Mouse (Mus musculus): Measurements from ENCODE around the gene Gpr152. TPM values are rescaled to one million over a fixed set of nuclear protein-coding genes. Genes with fewer than 3 reads are reported as not detected.
"Not testable (repeated sequence)": the region's sequence is repeated elsewhere in the genome, so short reads cannot be mapped to it uniquely, and the experiment has no call there.

Gpr152 gene
- polyA plus RNA-seq, 1 experiment from 2014 or later, result not detected

- Histone ChIP-seq H3K4me1 (no peaks in the 10 kb centered on the region), H3K4me3 (no peak overlapping the region), H3K27ac (no peak overlapping the region), H3K36me3 (peaks cover 70% of the 10 kb centered on the region), H3K9me3 (no peaks in the 10 kb centered on the region), H3K9ac (no peak overlapping the region), H3K4me2 (replicated peaks) (no peak overlapping the region), H3K27me3 (replicated peaks) (no peaks in the 10 kb centered on the region)
- WGBS, result 87% methylated on average over 13 of the region's 13 CpGs
- no peak for ATAC-seq (ENCODE audit: low FRiP score, low read depth)
Observed at GRCm38 (mm10) chr19:4113186-4113805, 26.3 kb upstream of the Gpr152 start.

GRCm38 (mm10) chr19:4113806-4114230 is 25.8 kb upstream of the Gpr152 start:
- H3K9ac ChIP-seq, result no peak overlapping the region
- H3K36me3 ChIP-seq, result peaks cover 70% of the 10 kb centered on the region
- no peak overlapping the region for H3K4me2 ChIP-seq (replicated peaks)
- no peak overlapping the region for H3K4me3 ChIP-seq
- 60% methylated on average over 5 of the region's 5 CpGs for WGBS
- no peak overlapping the region for H3K27ac ChIP-seq
- H3K9me3 ChIP-seq, result no peaks in the 10 kb centered on the region
- no peaks in the 10 kb centered on the region for H3K27me3 ChIP-seq (replicated peaks)
- no peaks in the 10 kb centered on the region for H3K4me1 ChIP-seq
- no peak for ATAC-seq (ENCODE audit: low FRiP score, low read depth)

DNA sequence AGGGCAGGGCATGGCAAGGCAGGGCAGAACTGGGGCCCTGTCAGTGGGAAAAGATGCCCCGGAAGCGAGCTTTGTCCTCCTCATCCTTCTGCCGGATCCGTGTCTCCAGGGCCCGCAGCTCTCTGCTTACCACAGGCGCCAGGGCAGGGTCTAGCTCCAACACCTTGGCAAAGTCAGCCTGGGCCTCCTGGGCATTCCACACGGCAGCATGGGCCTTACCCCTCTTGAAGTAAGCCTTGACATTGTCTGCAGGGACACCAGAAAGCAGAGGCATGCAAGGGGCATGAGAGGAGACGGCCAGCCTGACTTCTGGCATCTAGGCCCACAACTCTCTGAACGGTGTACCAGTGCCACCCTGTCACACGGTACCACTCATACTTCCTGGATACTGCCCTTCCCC is 25.0 kb upstream of the Gpr152 start:
- Histone ChIP-seq H3K27ac (no peak overlapping the region), H3K36me3 (peaks cover 68% of the 10 kb centered on the region), H3K27me3 (replicated peaks) (no peaks in the 10 kb centered on the region), H3K9me3 (no peaks in the 10 kb centered on the region), H3K9ac (no peak overlapping the region), H3K4me2 (replicated peaks) (no peak overlapping the region), H3K4me3 (no peak overlapping the region), H3K4me1 (no peaks in the 10 kb centered on the region)
- no peak for ATAC-seq (ENCODE audit: low FRiP score, low read depth)
- 91% methylated on average over 10 of the region's 10 CpGs for WGBS

- Histone ChIP-seq H3K27me3 (replicated peaks) (no peaks in the 10 kb centered on the region), H3K27ac (no peak overlapping the region), H3K9me3 (no peaks in the 10 kb centered on the region), H3K4me3 (no peak overlapping the region), H3K4me1 (no peaks in the 10 kb centered on the region), H3K9ac (no peak overlapping the region), H3K4me2 (replicated peaks) (no peak overlapping the region), H3K36me3 (peaks cover 66% of the 10 kb centered on the region)
- WGBS, result 95% methylated on average over 10 of the region's 10 CpGs
- no peak for ATAC-seq (ENCODE audit: low FRiP score, low read depth)
Observed at GRCm38 (mm10) chr19:4115144-4115543, 24.4 kb upstream of the Gpr152 start.

DNA sequence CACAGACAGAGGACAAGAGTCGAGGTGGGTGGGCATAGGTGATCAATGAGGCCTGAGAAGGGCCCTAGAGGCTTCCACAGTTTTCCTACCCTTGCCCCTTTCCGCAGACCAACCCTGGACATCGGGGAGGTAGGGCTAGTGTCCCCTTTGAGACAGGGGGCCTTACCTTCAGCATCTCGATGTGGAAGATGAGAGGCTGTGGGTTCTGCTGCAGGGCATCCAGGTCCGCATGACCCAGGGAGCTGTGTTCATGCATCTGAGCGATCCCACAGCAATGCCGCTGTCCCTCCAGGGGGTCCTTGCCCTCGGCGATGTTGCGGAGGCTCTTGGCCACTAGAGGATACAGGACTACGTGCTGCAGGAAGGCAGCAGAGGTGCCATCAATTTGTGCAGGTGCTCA is 23.8 kb upstream of the Gpr152 start:
- Histone ChIP-seq H3K4me2 (replicated peaks) (no peak overlapping the region), H3K4me3 (no peak overlapping the region), H3K9me3 (no peaks in the 10 kb centered on the region), H3K4me1 (peaks cover 5% of the 10 kb centered on the region; the same call in 1 of the 2 replicates), H3K27me3 (replicated peaks) (no peaks in the 10 kb centered on the region), H3K9ac (no peak overlapping the region), H3K36me3 (peaks cover 61% of the 10 kb centered on the region), H3K27ac (no peak overlapping the region)
- 84% methylated on average over 11 of the region's 11 CpGs for WGBS
- ATAC-seq (ENCODE audit: low FRiP score, low read depth), result no peak

- 95% methylated on average over 7 of the region's 7 CpGs for WGBS
- no peak overlapping the region for H3K27ac ChIP-seq
- no peaks in the 10 kb centered on the region for H3K27me3 ChIP-seq (replicated peaks)
- H3K36me3 ChIP-seq, result peaks cover 57% of the 10 kb centered on the region
- no peaks in the 10 kb centered on the region for H3K9me3 ChIP-seq
- no peak overlapping the region for H3K4me3 ChIP-seq
- no peak overlapping the region for H3K4me2 ChIP-seq (replicated peaks)
- ATAC-seq (ENCODE audit: low FRiP score, low read depth), result no peak
- peak overlapping the region; percentile 8; the same call in 1 of the 2 replicates for H3K9ac ChIP-seq
- peaks cover 5% of the 10 kb centered on the region; the same call in 1 of the 2 replicates for H3K4me1 ChIP-seq
Observed at GRCm38 (mm10) chr19:4117006-4117405, 22.6 kb upstream of the Gpr152 start.

DNA sequence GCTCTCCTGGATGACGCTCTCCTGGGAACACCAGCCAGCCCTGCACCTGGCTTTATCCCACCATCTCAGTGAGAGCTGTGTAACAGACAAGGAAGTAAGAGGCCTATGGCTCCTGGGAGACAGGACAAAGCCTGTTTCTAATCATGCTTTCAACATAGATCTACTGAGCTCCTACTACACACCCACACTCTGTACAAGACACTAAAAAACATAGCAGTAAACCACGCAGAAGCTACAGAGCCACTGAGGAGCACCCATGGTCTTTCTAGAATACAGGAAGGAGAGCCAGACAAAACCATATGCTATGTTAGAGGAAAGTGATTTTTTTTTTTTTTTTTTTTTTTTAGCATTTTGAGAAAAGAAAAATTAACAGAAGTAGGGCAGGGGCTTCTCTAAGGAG is 21.2 kb upstream of the Gpr152 start:
- H3K27me3 ChIP-seq (replicated peaks), result no peaks in the 10 kb centered on the region
- ATAC-seq (ENCODE audit: low FRiP score, low read depth), result no peak
- H3K9me3 ChIP-seq, result no peaks in the 10 kb centered on the region
- peaks cover 5% of the 10 kb centered on the region; the same call in 1 of the 2 replicates for H3K4me1 ChIP-seq
- peaks cover 43% of the 10 kb centered on the region for H3K36me3 ChIP-seq
- no peak overlapping the region for H3K4me3 ChIP-seq
- WGBS, result 94% methylated on average over 2 of the region's 2 CpGs
- no peak overlapping the region for H3K27ac ChIP-seq
- no peak overlapping the region for H3K4me2 ChIP-seq (replicated peaks)
- H3K9ac ChIP-seq, result no peak overlapping the region

- peak overlapping the region; percentile 52 for H3K4me2 ChIP-seq (replicated peaks)
- H3K9ac ChIP-seq, result no peak overlapping the region
- H3K9me3 ChIP-seq, result no peaks in the 10 kb centered on the region
- H3K4me1 ChIP-seq, result peaks cover 5% of the 10 kb centered on the region; the same call in 1 of the 2 replicates
- no peak overlapping the region for H3K27ac ChIP-seq
- peaks cover 28% of the 10 kb centered on the region for H3K36me3 ChIP-seq
- ATAC-seq (ENCODE audit: low FRiP score, low read depth), result no peak
- no peak overlapping the region for H3K4me3 ChIP-seq
- no peaks in the 10 kb centered on the region for H3K27me3 ChIP-seq (replicated peaks)
- 94% methylated on average over 6 of the region's 6 CpGs for WGBS
Observed at GRCm38 (mm10) chr19:4119716-4120487, 19.7 kb upstream of the Gpr152 start.

DNA sequence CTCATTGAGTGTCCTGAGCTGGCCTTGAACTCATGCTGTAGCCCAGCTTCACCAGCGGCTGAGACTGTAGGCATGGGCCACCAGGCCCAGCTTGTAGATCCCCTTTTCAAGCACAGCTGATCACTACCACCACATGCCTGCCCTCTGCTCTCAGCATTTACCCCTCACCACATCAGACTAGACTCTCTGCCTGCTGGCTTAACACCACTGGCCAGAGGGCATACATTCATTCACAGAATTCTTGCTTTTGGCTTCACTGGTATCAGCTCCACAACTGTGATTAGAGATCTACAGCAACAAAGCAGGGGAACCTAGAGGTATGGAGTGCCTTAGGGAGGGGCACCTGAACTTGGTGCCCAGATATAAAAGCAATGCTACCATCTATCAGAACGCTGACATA is 19.1 kb upstream of the Gpr152 start:
- H3K9ac ChIP-seq, result no peak overlapping the region
- peaks cover 22% of the 10 kb centered on the region for H3K36me3 ChIP-seq
- 94% methylated on average over 2 of the region's 2 CpGs for WGBS
- H3K9me3 ChIP-seq, result no peaks in the 10 kb centered on the region
- H3K4me1 ChIP-seq, result peaks cover 5% of the 10 kb centered on the region; the same call in 1 of the 2 replicates
- H3K4me2 ChIP-seq (replicated peaks), result peak overlapping the region; percentile 52
- no peaks in the 10 kb centered on the region for H3K27me3 ChIP-seq (replicated peaks)
- H3K4me3 ChIP-seq, result no peak overlapping the region
- no peak overlapping the region for H3K27ac ChIP-seq
- no peak for ATAC-seq (ENCODE audit: low FRiP score, low read depth)

GRCm38 (mm10) chr19:4121097-4121805 is 18.3 kb upstream of the Gpr152 start:
- whole genome bisulfite sequencing, result 3% methylated on average over 38 of the region's 38 CpGs
- Histone ChIP-seq H3K4me2 (replicated peaks) (peak overlapping the region; percentile 52), H3K9me3 (no peaks in the 10 kb centered on the region)

GRCm38 (mm10) chr19:4121896-4122295 is 17.7 kb upstream of the Gpr152 start:
- H3K4me3 ChIP-seq; H3K36me3 ChIP-seq; H3K9me3 ChIP-seq; H3K9ac ChIP-seq; H3K27ac ChIP-seq; ATAC-seq (ENCODE audit: low FRiP score, low read depth); H3K4me2 ChIP-seq (replicated peaks); H3K27me3 ChIP-seq (replicated peaks): not testable (repeated sequence)
- WGBS, result 67% methylated on average over 6 of the region's 6 CpGs
- H3K4me1 ChIP-seq, result peaks cover 12% of the 10 kb centered on the region

More at GRCm38 (mm10) chr19:4121097-4121805, 18.3 kb upstream of the Gpr152 start:
- Histone ChIP-seq H3K4me1 (peaks cover 5% of the 10 kb centered on the region; the same call in 1 of the 2 replicates), H3K36me3 (peaks cover 15% of the 10 kb centered on the region), H3K9ac (peak overlapping the region; percentile 44; the same call in 1 of the 2 replicates), H3K27ac (no peak overlapping the region), H3K4me3 (peak overlapping the region; percentile 40), H3K27me3 (replicated peaks) (no peaks in the 10 kb centered on the region)
- ATAC-seq (ENCODE audit: low FRiP score, low read depth), result peak; percentile 75
